Mouse (Mus musculus) forebrain, postnatal 0 days (tissue): ENCODE measurements around the gene Otud6a. TPM values are rescaled to one million over a fixed set of nuclear protein-coding genes. Genes with fewer than 3 reads are reported as not detected.
A peak's percentile ranks its signal among the peaks of the same experiment; 100 is the strongest.

Experiments used
- ATAC-seq: fragments of 200-750 bp; cut with Nextera tagmentation; 2 replicates; pipeline ENCODE4 v1.8.0; 2017; ENCODE audit warnings: mild to moderate bottlenecking, moderate library complexity
- DNase-seq: peaks from one replicate; pipeline ENCODE4 v3.0.0-alpha.2; 2015
- H3K27ac ChIP-seq: fragments of 300-500 bp; sonication (generic); 2 replicates; pipeline ENCODE4 v1.5.1; 2014; ENCODE audit warnings: low read depth, mild to moderate bottlenecking, antibody characterized with exemption, low read length, moderate library complexity, mixed read lengths
- H3K27me3 ChIP-seq: fragments of 300-500 bp; sonication (generic); 2 replicates; pipeline ENCODE4 v1.6.1; 2014; ENCODE audit warnings: mild to moderate bottlenecking, low read length, mixed read lengths; ENCODE audit not compliant: insufficient read depth
- H3K36me3 ChIP-seq: fragments of 300-500 bp; sonication (generic); 2 replicates; pipeline ENCODE4 v1.6.1; 2014; ENCODE audit warnings: mild to moderate bottlenecking, moderate library complexity; ENCODE audit not compliant: insufficient read depth
- H3K4me1 ChIP-seq: fragments of 300-500 bp; sonication (generic); 2 replicates; pipeline ENCODE4 v1.6.1; 2014; ENCODE audit warnings: antibody characterized with exemption; ENCODE audit not compliant: insufficient read depth
- H3K4me2 ChIP-seq: fragments of 300-500 bp; sonication (generic); 2 replicates; pipeline ENCODE4 v1.6.1; 2014; ENCODE audit warnings: low read depth, mild to moderate bottlenecking, moderate library complexity
- H3K4me3 ChIP-seq: fragments of 300-500 bp; sonication (generic); 2 replicates; pipeline ENCODE4 v1.5.1; 2014; ENCODE audit warnings: low read depth, low read length, mixed read lengths
- H3K9ac ChIP-seq: fragments of 300-500 bp; sonication (generic); 2 replicates; pipeline ENCODE4 v1.6.1; 2014; ENCODE audit warnings: mild to moderate bottlenecking
- H3K9me3 ChIP-seq: fragments of 300-500 bp; sonication (generic); 2 replicates; pipeline ENCODE4 v1.6.1; 2016; ENCODE audit warnings: low read length
- CTCF ChIP-seq: sonication (generic); IDR thresholded peaks from 2 replicates; pipeline ENCODE4 v1.5.1; 2016; ENCODE audit warnings: antibody characterized with exemption, control low read depth, low read depth
- WGBS: fragments of 180-500 bp; shearing (Covaris S2); extraction: QIAGEN DNeasy Blood & Tissue Kit; methylation state at CpG from one replicate; pipeline ENCODE4 v1.1.7; 2014; 5-methylcytosine and 5-hydroxymethylcytosine counted together
- polyA plus RNA-seq: library from polyadenylated mRNA; unstranded; fragments of >200 nt; fragmentation: Nextera tagmentation; extraction: Ambion mirVana; gene quantifications from 2 replicates; pipeline ENCODE4 v1.2.1, GENCODE M21; 2015
- total RNA-seq: library from RNA; depleted of rRNA; stranded (reverse); fragments of >200 nt; gene quantifications from 2 replicates; pipeline ENCODE4 v1.2.3, GENCODE M21; 2014; rRNA removed

Gene Otud6a
- total RNA-seq (not detected in 2 replicates), polyA plus RNA-seq (not detected in 2 replicates)

DNA sequence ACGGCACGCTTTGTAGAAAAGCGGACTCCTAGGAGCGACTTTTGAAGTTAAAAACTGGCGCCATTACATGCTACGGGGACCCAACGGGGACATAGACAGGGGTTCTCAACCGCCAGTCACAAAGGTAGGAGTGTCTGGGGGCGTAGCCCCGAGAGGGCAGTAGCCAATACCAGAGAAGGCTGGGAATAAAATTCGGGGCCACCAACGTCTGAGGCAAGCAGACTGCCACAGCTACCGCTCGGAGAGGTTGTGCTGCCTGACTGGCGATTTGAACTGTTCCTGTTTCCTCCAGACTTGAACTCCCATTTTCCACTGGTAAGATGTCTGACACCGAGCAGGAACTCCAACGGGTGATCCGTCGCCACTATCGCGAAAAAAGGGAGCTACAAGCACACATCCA, at the start of gene Otud6a:
Gene Otud6a (plus strand): TSS at position 321 of the 400 bp plus-strand sequence.
- Histone ChIP-seq H3K4me3 (no peak within 1 kb of the TSS), H3K9me3 (no peaks in the 10 kb centered on the region), H3K9ac (no peak within 1 kb of the TSS), H3K4me1 (no peaks in the 10 kb centered on the region), H3K4me2 (no peak within 1 kb of the TSS), H3K27me3 (no peaks in the 10 kb centered on the region), H3K27ac (no peak within 1 kb of the TSS), H3K36me3 (no peaks in the 10 kb centered on the region)
- 92% methylated on average over 21 of the region's 21 CpGs for WGBS
- DNase-seq (no peak), ATAC-seq (no peak)
- TF ChIP-seq CTCF, result no peak

DNA sequence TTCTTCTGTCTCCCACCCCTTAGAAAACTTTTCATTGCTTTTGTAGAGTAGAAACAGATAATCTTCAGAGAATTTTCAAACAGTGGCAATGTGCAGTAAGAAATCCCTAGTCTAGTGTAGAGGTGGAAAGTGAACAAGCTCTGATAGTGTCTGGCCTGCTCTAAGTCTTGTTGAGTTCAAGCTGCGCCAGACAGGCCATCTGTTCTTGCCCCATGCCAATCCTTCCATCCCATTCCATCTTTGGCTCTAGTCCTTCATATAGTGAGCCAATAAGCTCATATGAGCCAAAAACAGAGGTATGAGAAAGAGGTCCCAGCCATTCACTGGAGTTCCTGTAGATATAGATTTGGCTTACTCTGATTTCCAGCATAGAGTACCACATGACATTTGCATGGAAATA, 38.9 kb upstream of the Otud6a start:
- H3K4me2 ChIP-seq, result no peak overlapping the region
- DNase-seq, result no peak
- TF ChIP-seq CTCF, result no peak
- ATAC-seq, result peak; percentile 75
- no peak overlapping the region for H3K4me3 ChIP-seq
- whole genome bisulfite sequencing, result 47% methylated on average over 1 of the region's 1 CpGs
- no peak overlapping the region for H3K9ac ChIP-seq
- H3K4me1 ChIP-seq, result no peaks in the 10 kb centered on the region
- no peak overlapping the region for H3K27ac ChIP-seq
- H3K36me3 ChIP-seq, result no peaks in the 10 kb centered on the region
- H3K9me3 ChIP-seq, result no peaks in the 10 kb centered on the region
- no peaks in the 10 kb centered on the region for H3K27me3 ChIP-seq

DNA sequence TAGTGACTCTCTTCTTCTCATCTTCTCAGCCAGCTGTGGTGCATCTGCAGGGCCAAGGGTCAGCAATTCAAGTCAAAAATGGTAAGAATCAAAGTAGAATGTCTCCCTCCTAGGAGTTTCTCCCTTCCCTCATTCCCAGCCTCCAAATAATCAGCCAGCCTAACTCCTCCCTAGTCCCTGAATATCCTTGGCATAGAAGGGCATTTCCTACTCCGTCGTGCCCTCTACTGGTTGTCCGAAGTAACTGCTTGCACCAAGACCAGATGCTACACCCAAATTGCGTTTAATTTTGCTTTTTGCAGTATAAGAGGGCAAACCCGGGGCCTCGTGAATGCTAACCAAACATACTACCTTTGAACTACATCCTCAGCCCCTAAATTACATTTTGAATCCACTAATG, 36.5 kb upstream of the Otud6a start:
- Histone ChIP-seq H3K4me2 (no peak overlapping the region), H3K36me3 (no peaks in the 10 kb centered on the region), H3K4me3 (no peak overlapping the region), H3K9me3 (no peaks in the 10 kb centered on the region), H3K9ac (no peak overlapping the region), H3K27ac (no peak overlapping the region), H3K4me1 (no peaks in the 10 kb centered on the region), H3K27me3 (no peaks in the 10 kb centered on the region)
- peak; percentile 76 for TF ChIP-seq CTCF
- 34% methylated on average over 6 of the region's 6 CpGs for WGBS
- peak; percentile 53 for ATAC-seq
- DNase-seq, result peak; percentile 45

DNA sequence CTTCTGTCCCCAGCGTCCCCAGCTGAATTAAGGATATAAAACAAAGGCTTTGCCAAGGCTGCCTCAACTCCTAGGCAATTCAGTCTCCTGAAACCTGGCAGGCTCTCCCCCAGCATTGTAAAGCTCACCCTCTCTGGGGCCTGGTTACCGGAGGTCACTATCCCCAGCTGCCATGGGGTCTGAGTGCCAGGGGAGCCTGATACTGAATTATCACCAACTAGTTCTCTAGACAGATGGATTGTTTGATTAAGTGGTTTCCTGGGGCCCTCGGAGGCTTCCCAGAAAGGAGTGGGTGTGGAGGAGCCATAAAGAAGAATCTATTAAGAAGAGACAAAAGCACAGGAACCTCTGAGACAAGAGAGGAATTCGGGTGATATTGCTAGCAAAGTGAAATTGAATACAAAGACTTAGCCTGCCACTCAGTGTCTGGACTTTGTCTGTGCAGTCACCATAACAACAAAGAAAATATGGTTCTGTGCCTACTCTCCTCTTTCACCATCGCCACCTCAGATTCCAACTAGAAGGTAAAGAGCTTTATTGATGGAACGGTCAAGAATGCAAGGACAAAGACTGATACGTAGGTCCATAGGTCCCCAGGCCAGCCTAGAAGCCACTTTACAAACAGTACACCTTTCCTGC, 34.5 kb upstream of the Otud6a start:
- H3K4me1 ChIP-seq, result no peaks in the 10 kb centered on the region
- H3K4me3 ChIP-seq, result no peak overlapping the region
- H3K4me2 ChIP-seq, result no peak overlapping the region
- H3K27me3 ChIP-seq, result no peaks in the 10 kb centered on the region
- DNase-seq (no peak), ATAC-seq (peak; percentile 61)
- H3K9ac ChIP-seq, result no peak overlapping the region
- no peak overlapping the region for H3K27ac ChIP-seq
- H3K9me3 ChIP-seq, result no peaks in the 10 kb centered on the region
- TF ChIP-seq CTCF, result 0 out of 2 replicates have a peak, but pooled peaks have one; percentile 9
- 65% methylated on average over 7 of the region's 7 CpGs for WGBS
- H3K36me3 ChIP-seq, result no peaks in the 10 kb centered on the region

DNA sequence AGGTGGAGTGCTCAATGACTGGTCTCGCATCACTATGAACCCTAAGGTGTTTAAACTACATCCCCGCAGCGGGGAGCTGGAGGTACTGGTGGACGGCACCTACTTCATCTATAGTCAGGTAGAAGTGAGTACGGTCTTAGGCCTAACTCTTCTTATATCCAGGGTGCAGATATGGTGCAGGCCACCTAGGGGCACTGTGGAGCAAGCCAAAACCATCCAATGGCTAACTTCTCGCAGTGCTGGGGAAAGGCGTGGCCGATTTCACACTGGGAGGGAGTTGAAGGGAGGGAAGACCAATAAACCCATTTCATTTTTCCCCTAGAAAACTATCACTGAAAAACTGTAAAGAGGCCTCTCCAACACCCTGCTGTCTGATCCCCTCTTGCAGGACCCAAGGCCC, 33.8 kb upstream of the Otud6a start:
- ATAC-seq (no peak), DNase-seq (no peak)
- H3K27ac ChIP-seq, result no peak overlapping the region
- no peaks in the 10 kb centered on the region for H3K27me3 ChIP-seq
- peak; percentile 25 for TF ChIP-seq CTCF
- H3K9ac ChIP-seq, result no peak overlapping the region
- H3K4me1 ChIP-seq, result no peaks in the 10 kb centered on the region
- no peaks in the 10 kb centered on the region for H3K9me3 ChIP-seq
- WGBS, result 85% methylated on average over 8 of the region's 8 CpGs
- H3K36me3 ChIP-seq, result no peaks in the 10 kb centered on the region
- no peak overlapping the region for H3K4me3 ChIP-seq
- H3K4me2 ChIP-seq, result no peak overlapping the region

DNA sequence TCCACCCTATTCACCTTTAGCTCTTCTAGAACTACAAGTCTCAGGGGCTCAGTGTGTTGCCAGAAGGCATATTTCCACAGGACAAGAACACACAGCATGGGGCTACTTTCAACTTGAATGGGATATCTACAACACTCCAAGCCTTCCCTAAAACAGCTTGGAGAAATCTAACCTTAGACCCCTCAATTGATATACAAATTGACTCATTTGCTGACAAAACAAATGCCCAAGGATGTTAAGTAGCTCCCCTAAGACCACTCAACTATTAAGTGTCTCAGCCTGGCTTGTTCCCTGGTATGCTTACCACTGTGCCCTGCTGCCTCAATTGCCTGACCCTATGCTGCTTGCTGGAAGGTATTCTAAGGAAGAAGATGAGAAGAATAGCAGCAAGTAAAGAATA, 27.9 kb upstream of the Otud6a start:
- H3K27me3 ChIP-seq, result no peaks in the 10 kb centered on the region
- no peak overlapping the region for H3K9ac ChIP-seq
- no peaks in the 10 kb centered on the region for H3K36me3 ChIP-seq
- H3K27ac ChIP-seq, result no peak overlapping the region
- no peak for TF ChIP-seq CTCF
- DNase-seq (no peak), ATAC-seq (no peak)
- H3K4me2 ChIP-seq, result no peak overlapping the region
- H3K4me3 ChIP-seq, result no peak overlapping the region
- no peaks in the 10 kb centered on the region for H3K9me3 ChIP-seq
- H3K4me1 ChIP-seq, result no peaks in the 10 kb centered on the region

DNA sequence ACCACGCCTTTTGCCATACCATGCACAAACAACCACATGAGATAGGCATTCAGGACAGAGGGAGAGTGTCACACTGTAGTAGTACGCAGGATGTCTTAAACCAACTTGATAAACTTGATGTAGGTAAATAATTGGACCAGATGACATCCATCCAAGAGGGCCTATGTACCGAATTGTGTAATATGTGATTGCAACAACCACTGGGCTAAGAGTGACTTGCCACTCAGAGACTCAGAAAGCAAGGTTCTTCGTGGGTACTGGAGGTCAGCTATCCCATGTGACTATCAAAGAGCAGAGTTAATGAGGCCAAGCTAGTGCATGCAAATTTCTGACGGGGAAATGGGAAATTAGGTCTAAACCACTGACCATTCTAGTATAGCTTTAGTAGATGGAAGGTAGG, 27.2 kb upstream of the Otud6a start:
- Histone ChIP-seq H3K4me2 (no peak overlapping the region), H3K4me1 (no peaks in the 10 kb centered on the region), H3K27me3 (no peaks in the 10 kb centered on the region), H3K9me3 (no peaks in the 10 kb centered on the region), H3K4me3 (no peak overlapping the region), H3K9ac (no peak overlapping the region), H3K27ac (no peak overlapping the region), H3K36me3 (no peaks in the 10 kb centered on the region)
- TF ChIP-seq CTCF, result no peak
- ATAC-seq (no peak), DNase-seq (no peak)
- 90% methylated on average over 5 of the region's 5 CpGs for WGBS

DNA sequence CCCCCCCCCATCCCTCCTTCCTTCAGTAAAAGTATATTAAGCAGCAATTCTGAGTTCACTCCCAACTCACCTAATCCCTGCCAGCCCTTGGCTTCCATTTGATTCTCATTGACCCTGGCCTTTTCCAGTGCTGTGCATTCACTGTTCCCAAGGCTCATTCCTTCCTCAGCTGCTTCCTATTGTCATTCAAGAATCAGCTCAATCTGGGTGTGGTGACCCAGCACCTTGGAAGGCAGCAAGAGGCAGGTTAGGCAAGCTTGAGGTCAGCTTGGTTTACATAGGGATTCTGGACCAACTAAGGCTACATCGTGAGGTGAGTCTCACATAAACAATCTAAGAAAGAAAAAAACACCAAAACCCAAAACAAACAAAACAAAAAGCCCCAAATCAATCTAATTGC, 19.6 kb upstream of the Otud6a start:
- Histone ChIP-seq H3K27me3 (no peaks in the 10 kb centered on the region), H3K9me3 (no peaks in the 10 kb centered on the region), H3K4me1 (no peaks in the 10 kb centered on the region), H3K4me2 (no peak overlapping the region), H3K4me3 (no peak overlapping the region), H3K27ac (no peak overlapping the region), H3K9ac (no peak overlapping the region), H3K36me3 (no peaks in the 10 kb centered on the region)
- TF ChIP-seq CTCF, result no peak
- ATAC-seq (no peak), DNase-seq (no peak)
- WGBS, result 63% methylated on average over 1 of the region's 1 CpGs
